Mouse (Mus musculus): ENCODE measurements at regions not wholly inside any gene's neighbourhood (a gene's known extent, or its start where the extent isn't known, plus 50 kb on each side); places are given as distances from the start of the nearest gene placed in this dataset.

DNA sequence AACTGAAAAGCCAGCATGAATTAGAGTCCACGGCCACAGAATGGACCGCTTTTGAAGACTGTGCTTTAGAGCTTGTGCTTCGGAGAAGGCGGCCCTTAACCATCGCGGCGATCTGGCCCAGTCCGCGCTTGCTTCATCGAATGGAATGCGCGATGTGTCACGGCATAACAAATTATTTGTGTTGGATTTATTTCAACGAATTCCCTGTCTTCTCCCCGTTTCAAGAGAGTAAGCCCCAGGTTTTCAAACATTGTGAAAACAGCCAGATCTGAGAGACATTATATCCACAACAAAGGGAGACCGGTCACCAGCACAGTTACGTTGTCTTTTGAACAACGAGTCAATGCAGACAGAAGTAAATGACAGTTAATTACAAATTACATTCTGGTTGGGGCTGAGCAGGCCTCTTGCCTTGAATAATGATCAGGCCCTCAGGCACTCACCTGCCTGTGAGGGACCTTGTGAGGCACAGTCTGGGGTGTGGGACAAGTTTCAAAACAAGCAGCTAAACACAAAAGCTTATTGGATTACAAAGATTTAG is 275.9 kb upstream of the Irx2 start:
- TF ChIP-seq EP300 (IDR thresholded peaks at IDR 0.05) (no peak), CTCF (IDR thresholded peaks at IDR 0.05) (no peak)
- no peak overlapping the region for H3K4me3 ChIP-seq (ENCODE audit: low read depth, low read length)
- no peaks in the 10 kb centered on the region for H3K9me3 ChIP-seq (ENCODE audit: low read length)
- no peaks in the 10 kb centered on the region for H3K36me3 ChIP-seq (ENCODE audit: insufficient read depth, low read length)
- H3K27ac ChIP-seq (ENCODE audit: low read length), result no peak overlapping the region
- WGBS, result 38% methylated on average over 18 of the region's 18 CpGs
- no peaks in the 10 kb centered on the region for H3K4me1 ChIP-seq (ENCODE audit: insufficient read depth, low read depth, low read length)
- DNase-seq (ENCODE audit: low spot score), result peak; percentile 58
- ATAC-seq, result no peak
- no peaks in the 10 kb centered on the region for H3K27me3 ChIP-seq (replicated peaks; ENCODE audit: insufficient read depth, low read length)
- no peak overlapping the region for H3K9ac ChIP-seq (replicated peaks; ENCODE audit: low read depth)
- H3K4me2 ChIP-seq (replicated peaks; ENCODE audit: low read depth, low read length), result no peak overlapping the region; the same call in 1 of the 2 replicates

GRCm38 (mm10) chr13:72355297-72355696 is 273.3 kb upstream of the Irx2 start:
- no peak for TF ChIP-seq EP300 (IDR thresholded peaks at IDR 0.05)
- no peak for TF ChIP-seq CTCF (IDR thresholded peaks at IDR 0.05)
- Histone ChIP-seq H3K4me2 (replicated peaks; ENCODE audit: low read depth, low read length) (no peak overlapping the region), H3K9me3 (ENCODE audit: low read length) (no peaks in the 10 kb centered on the region), H3K4me3 (ENCODE audit: low read depth, low read length) (no peak overlapping the region), H3K27me3 (replicated peaks; ENCODE audit: insufficient read depth, low read length) (no peaks in the 10 kb centered on the region), H3K27ac (ENCODE audit: low read length) (no peak overlapping the region), H3K36me3 (ENCODE audit: insufficient read depth, low read length) (no peaks in the 10 kb centered on the region), H3K4me1 (ENCODE audit: insufficient read depth, low read depth, low read length) (no peaks in the 10 kb centered on the region), H3K9ac (replicated peaks; ENCODE audit: low read depth) (no peak overlapping the region)
- DNase-seq (ENCODE audit: low spot score) (no peak), ATAC-seq (no peak)
- WGBS, result 69% methylated on average over 1 of the region's 1 CpGs

DNA sequence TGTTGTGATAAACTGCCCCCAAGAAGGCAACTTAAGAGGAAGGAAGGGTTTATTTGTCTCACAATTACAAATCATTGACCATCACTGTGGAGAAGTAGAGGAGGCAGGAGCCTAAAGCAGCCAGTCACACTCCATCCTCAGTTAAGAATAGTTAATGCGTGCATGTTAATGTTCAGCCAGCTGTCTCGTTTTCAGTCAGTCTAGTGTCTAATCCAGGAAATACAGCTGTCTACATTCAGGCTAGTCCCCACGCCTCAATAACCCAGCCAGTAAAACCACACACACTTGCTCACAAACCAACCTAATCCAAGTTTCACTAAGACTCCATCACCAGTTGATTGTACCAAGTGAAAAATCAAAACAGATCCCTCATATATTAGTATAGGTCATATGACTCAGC is 272.8 kb upstream of the Irx2 start:
- TF ChIP-seq EP300 (IDR thresholded peaks at IDR 0.05), result no peak
- no peak for TF ChIP-seq CTCF (IDR thresholded peaks at IDR 0.05)
- Histone ChIP-seq H3K9me3 (ENCODE audit: low read length) (no peaks in the 10 kb centered on the region), H3K9ac (replicated peaks; ENCODE audit: low read depth) (no peak overlapping the region), H3K27me3 (replicated peaks; ENCODE audit: insufficient read depth, low read length) (no peaks in the 10 kb centered on the region), H3K36me3 (ENCODE audit: insufficient read depth, low read length) (no peaks in the 10 kb centered on the region), H3K27ac (ENCODE audit: low read length) (no peak overlapping the region), H3K4me1 (ENCODE audit: insufficient read depth, low read depth, low read length) (no peaks in the 10 kb centered on the region), H3K4me3 (ENCODE audit: low read depth, low read length) (no peak overlapping the region), H3K4me2 (replicated peaks; ENCODE audit: low read depth, low read length) (no peak overlapping the region)
- no peak for ATAC-seq
- WGBS, result 66% methylated on average over 3 of the region's 3 CpGs
- no peak for DNase-seq (ENCODE audit: low spot score)

DNA sequence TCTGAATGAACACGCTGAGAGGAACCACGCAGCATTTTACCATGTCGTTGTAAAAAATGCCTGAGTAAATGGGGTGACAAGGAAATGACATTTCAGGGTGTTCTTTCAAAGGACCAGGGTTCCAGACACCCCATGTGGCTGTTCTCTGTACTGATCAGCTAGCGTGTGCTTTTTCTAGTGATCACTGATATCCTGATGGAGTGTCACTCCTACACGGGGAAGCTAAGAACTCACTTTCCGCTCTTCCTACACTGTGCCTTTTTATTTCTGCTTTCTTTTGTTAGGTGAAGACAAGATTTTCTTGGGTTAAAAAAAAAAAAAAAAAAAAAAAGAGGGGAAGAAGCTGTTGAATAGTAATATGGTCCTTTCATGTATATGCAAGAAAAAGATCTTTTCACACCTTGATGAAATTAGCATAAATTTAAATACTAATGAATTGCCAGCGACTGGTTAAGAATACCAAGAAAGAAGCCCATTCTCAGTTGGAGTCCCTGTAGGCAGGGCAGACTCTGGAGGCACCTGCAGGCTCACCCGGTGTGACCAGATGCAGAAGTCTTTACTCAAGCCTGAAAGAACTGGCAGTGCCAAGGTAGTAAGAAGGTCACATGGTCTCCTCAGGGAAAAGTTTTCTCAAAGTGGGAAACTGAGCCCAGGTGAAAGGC is 270.2 kb upstream of the Irx2 start:
- WGBS, result 53% methylated on average over 8 of the region's 8 CpGs
- H3K4me1 ChIP-seq (ENCODE audit: insufficient read depth, low read depth, low read length), result no peaks in the 10 kb centered on the region
- no peaks in the 10 kb centered on the region for H3K36me3 ChIP-seq (ENCODE audit: insufficient read depth, low read length)
- TF ChIP-seq EP300 (IDR thresholded peaks at IDR 0.05) (no peak), CTCF (IDR thresholded peaks at IDR 0.05) (no peak)
- H3K9me3 ChIP-seq (ENCODE audit: low read length), result no peaks in the 10 kb centered on the region
- no peak for DNase-seq (ENCODE audit: low spot score)
- no peak overlapping the region for H3K27ac ChIP-seq (ENCODE audit: low read length)
- H3K9ac ChIP-seq (replicated peaks; ENCODE audit: low read depth), result no peak overlapping the region
- H3K27me3 ChIP-seq (replicated peaks; ENCODE audit: insufficient read depth, low read length), result no peaks in the 10 kb centered on the region
- no peak overlapping the region for H3K4me3 ChIP-seq (ENCODE audit: low read depth, low read length)
- H3K4me2 ChIP-seq (replicated peaks; ENCODE audit: low read depth, low read length), result no peak overlapping the region
- ATAC-seq, result no peak

DNA sequence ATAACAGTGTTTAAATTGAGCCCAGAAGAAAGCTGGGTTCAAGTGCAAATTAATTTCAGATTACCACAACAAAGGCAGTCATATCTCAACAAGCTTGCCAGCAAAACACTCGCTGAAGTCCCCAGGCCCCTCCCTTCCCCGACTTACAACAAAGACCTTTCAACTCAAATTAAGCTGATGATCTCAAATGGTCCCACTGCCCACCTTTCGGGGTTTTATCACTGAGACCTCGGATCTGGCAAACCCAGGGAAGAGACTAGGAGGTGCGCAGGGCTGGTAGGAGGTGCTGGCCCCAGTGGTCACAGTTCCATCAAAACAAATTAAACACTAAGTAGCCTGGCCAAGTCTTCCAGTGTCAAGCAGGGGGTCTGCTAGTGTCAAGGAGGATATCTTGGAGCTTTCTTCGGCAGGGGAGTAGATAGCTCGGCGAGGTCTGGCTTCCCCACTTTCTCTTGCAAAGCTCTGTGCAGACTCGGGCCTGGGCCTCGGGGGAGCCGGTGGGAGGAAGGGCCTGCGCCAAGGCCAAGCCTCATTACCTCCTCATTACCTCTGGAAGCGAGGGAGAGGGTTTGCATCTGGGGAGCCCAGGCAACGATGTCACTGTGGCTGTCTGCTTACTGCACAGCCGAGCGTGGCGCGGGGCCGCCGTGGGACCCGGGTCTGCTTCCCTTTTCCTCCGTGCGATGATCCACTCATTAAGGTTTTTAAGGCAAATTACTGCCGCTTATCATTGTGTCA is 262.9 kb upstream of the Irx2 start:
- 25% methylated on average over 24 of the region's 24 CpGs for WGBS
- no peak overlapping the region for H3K27ac ChIP-seq (ENCODE audit: low read length)
- H3K4me3 ChIP-seq (ENCODE audit: low read depth, low read length), result no peak overlapping the region
- no peaks in the 10 kb centered on the region for H3K9me3 ChIP-seq (ENCODE audit: low read length)
- no peaks in the 10 kb centered on the region for H3K4me1 ChIP-seq (ENCODE audit: insufficient read depth, low read depth, low read length)
- TF ChIP-seq CTCF (IDR thresholded peaks at IDR 0.05) (no peak), EP300 (IDR thresholded peaks at IDR 0.05) (no peak)
- no peak for DNase-seq (ENCODE audit: low spot score)
- H3K27me3 ChIP-seq (replicated peaks; ENCODE audit: insufficient read depth, low read length), result no peaks in the 10 kb centered on the region; the same call in 1 of the 2 replicates
- no peak overlapping the region for H3K9ac ChIP-seq (replicated peaks; ENCODE audit: low read depth)
- H3K36me3 ChIP-seq (ENCODE audit: insufficient read depth, low read length), result no peaks in the 10 kb centered on the region
- no peak for ATAC-seq
- no peak overlapping the region for H3K4me2 ChIP-seq (replicated peaks; ENCODE audit: low read depth, low read length)

DNA sequence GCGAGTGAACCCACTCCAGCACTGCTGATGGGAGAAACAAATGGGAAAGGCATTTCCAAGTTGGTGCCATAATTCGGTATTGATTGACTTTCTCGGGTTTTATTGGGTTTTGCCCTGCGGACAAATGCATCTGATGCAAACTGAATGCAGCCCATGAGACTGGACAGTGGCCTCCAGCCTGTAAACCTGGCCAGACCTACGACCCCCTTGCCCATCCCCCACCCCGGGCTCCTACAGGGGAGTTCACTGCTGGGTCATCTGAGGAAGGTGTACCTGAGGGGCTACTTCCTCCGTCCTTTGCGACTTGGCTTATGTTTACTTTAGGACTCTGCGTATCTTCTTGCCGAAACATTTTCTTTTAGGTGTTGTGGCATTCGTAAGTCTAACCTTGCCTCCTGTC is 262.3 kb upstream of the Irx2 start:
- no peak for TF ChIP-seq EP300 (IDR thresholded peaks at IDR 0.05)
- Histone ChIP-seq H3K4me3 (ENCODE audit: low read depth, low read length) (no peak overlapping the region), H3K36me3 (ENCODE audit: insufficient read depth, low read length) (no peaks in the 10 kb centered on the region), H3K4me1 (ENCODE audit: insufficient read depth, low read depth, low read length) (no peaks in the 10 kb centered on the region), H3K4me2 (replicated peaks; ENCODE audit: low read depth, low read length) (no peak overlapping the region), H3K9me3 (ENCODE audit: low read length) (no peaks in the 10 kb centered on the region), H3K27ac (ENCODE audit: low read length) (no peak overlapping the region), H3K27me3 (replicated peaks; ENCODE audit: insufficient read depth, low read length) (no peaks in the 10 kb centered on the region; the same call in 1 of the 2 replicates), H3K9ac (replicated peaks; ENCODE audit: low read depth) (no peak overlapping the region)
- WGBS, result 27% methylated on average over 11 of the region's 11 CpGs
- ATAC-seq, result no peak
- no peak for DNase-seq (ENCODE audit: low spot score)
